Mouse (Mus musculus) erythroid progenitor cell, adult 5-6 weeks (primary cell): ENCODE measurements around the gene Lonrf3. TPM values are rescaled to one million over a fixed set of nuclear protein-coding genes. Genes with fewer than 3 reads are reported as not detected.

ENCODE experiments used
- ATAC-seq: replicated peaks from 2 replicates; pipeline ENCODE4 v1.8.0; 2016; ENCODE audit warnings: moderate number of reproducible peaks, mild to moderate bottlenecking, moderate TSS enrichment, inconsistent platforms; ENCODE audit not compliant: poor library complexity, low FRiP score, severe bottlenecking
- total RNA-seq, 2 experiments: library from RNA; stranded (forward) in 1 of 2; stranded (reverse) in 1 of 2; fragments of 150-400 nt in 1 of 2; fragments of 186-747, 209-891 nt in 1 of 2; gene quantifications; 2 replicates each; pipeline versions ENCODE4 v1.2.3 to v1.2.4; 2015 to 2017; ENCODE audit warnings: low replicate concordance in 2 of 2

The Lonrf3 gene
- 2.1 and 4.0 TPM in 2 replicates for total RNA-seq (2015; ENCODE audit: low replicate concordance)
- 0.26 and 4.7 TPM in 2 replicates for total RNA-seq (2017; ENCODE audit: low replicate concordance)

- no peak for ATAC-seq
Measured at GRCm38 (mm10) chrX:36328271-36329039, at the start of gene Lonrf3. TSS of gene Lonrf3 (plus strand) at chrX:36328353.

GRCm38 (mm10) chrX:36278750-36279149 lies 49.4 kb upstream of the Lonrf3 start:
- no peak for ATAC-seq

- ATAC-seq = no peak
Measured at GRCm38 (mm10) chrX:36311420-36311819, 16.7 kb upstream of the Lonrf3 start.

GRCm38 (mm10) chrX:36327491-36328255 lies 480 bp upstream of the Lonrf3 start:
- no peak for ATAC-seq

- no peak for ATAC-seq
Measured at GRCm38 (mm10) chrX:36329040-36329649, 992 bp downstream of the Lonrf3 start.

GRCm38 (mm10) chrX:36329849-36330411 lies 1.8 kb downstream of the Lonrf3 start:
- ATAC-seq = no peak

GRCm38 (mm10) chrX:36352446-36352845 lies 24.3 kb downstream of the Lonrf3 start:
- ATAC-seq = no peak

GRCm38 (mm10) chrX:36385340-36385739 lies 57.2 kb downstream of the Lonrf3 start:
- no peak for ATAC-seq

GRCm38 (mm10) chrX:36389971-36390370 lies 61.8 kb downstream of the Lonrf3 start:
- ATAC-seq = no peak

- ATAC-seq = no peak
Measured at GRCm38 (mm10) chrX:36390503-36390902, 62.4 kb downstream of the Lonrf3 start.

- no peak for ATAC-seq
Measured at GRCm38 (mm10) chrX:36392672-36393071, 64.5 kb downstream of the Lonrf3 start.

- ATAC-seq = no peak
Measured at GRCm38 (mm10) chrX:36393279-36393678, 65.1 kb downstream of the Lonrf3 start.

GRCm38 (mm10) chrX:36400980-36401379 lies 72.8 kb downstream of the Lonrf3 start, which contains the start of gene Gm6268:
TSS of gene Gm6268 (plus strand) at chrX:36401280.
- ATAC-seq = no peak

- ATAC-seq = no peak
Measured at GRCm38 (mm10) chrX:36402316-36402715, 74.2 kb downstream of the Lonrf3 start.

Other genes with a start within 250 kb of the Lonrf3 start
- 2.5 and 2.9 TPM in 2 replicates for gene Il13ra1, start 216.2 kb upstream of the Lonrf3 start, total RNA-seq (2015; ENCODE audit: low replicate concordance)
- gene Il13ra1, start 216.2 kb upstream of the Lonrf3 start, total RNA-seq (2017; ENCODE audit: low replicate concordance) = 2.3 TPM in 1 of 2 replicates, not detected in the other
- not detected in 2 replicates for gene Zcchc12, start 132.4 kb upstream of the Lonrf3 start, total RNA-seq (2015; ENCODE audit: low replicate concordance)
- not detected in 2 replicates for gene Zcchc12, start 132.4 kb upstream of the Lonrf3 start, total RNA-seq (2017; ENCODE audit: low replicate concordance)
- not detected in 2 replicates for gene Gm6268, start 72.9 kb downstream of the Lonrf3 start, total RNA-seq (2015; ENCODE audit: low replicate concordance)
- gene Gm6268, start 72.9 kb downstream of the Lonrf3 start, total RNA-seq (2017; ENCODE audit: low replicate concordance) = not detected in 2 replicates
- gene Gm14569, start 163.5 kb downstream of the Lonrf3 start, total RNA-seq (2015; ENCODE audit: low replicate concordance) = not detected in 2 replicates
- not detected in 2 replicates for gene Gm14569, start 163.5 kb downstream of the Lonrf3 start, total RNA-seq (2017; ENCODE audit: low replicate concordance)